Mouse (Mus musculus) left cerebral cortex, postnatal 10 days (tissue): ENCODE measurements around the gene Zbtb46. TPM values are rescaled to one million over a fixed set of nuclear protein-coding genes. Genes with fewer than 3 reads are reported as not detected.
A peak's percentile ranks its signal among the peaks of the same experiment; 100 is the strongest.

Experiments
- DNase-seq, 2 experiments: peaks; one replicate each; pipeline ENCODE4 v3.0.0; 2021 to 2022; ENCODE audit warnings: low spot score in 2 of 2, mixed read lengths in 1 of 2; ENCODE audit errors: extremely low spot score in 1 of 2
- intact Hi-C: fragments of 180-260 bp; cut with DNase I; formaldehyde crosslinking; loops from one replicate; pipeline ENCODE4 v1.15.1; 2025
- total RNA-seq, 2 experiments: library from RNA; stranded (reverse); gene quantifications; 2 replicates each; pipeline ENCODE4 v1.2.3; 2021

Gene Zbtb46
- total RNA-seq, 2 experiments from 2014 or later, result 17.1 to 19.9 TPM

DNA sequence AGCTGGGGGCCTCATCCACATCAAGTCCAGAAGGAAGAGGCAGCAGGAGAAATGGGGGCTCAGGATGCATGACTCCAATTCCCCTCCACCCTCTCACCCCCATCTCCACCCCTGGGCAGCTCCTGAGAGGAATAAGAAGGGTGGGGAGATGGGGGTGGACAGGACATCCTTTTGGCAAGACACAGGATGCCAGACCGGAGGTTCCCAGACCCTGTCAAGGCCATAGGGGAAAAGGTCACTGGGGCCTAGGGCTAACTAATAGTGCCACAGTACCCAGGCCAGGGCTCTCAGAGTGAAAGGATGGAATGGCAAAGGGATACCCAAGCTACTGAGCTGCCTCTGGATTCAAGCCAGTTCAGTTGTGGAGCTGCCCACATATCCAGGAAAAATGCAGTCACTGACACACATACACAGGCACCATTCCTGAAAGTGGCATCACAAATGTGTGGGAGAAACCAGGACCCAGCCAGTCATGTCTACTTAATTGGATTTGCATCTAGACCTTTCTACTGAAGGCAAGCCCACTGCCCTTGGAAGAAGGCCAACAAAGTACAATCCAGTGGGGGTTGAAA is 13.1 kb upstream of the Zbtb46 start:
- intact Hi-C loops, result no loop called here

DNA sequence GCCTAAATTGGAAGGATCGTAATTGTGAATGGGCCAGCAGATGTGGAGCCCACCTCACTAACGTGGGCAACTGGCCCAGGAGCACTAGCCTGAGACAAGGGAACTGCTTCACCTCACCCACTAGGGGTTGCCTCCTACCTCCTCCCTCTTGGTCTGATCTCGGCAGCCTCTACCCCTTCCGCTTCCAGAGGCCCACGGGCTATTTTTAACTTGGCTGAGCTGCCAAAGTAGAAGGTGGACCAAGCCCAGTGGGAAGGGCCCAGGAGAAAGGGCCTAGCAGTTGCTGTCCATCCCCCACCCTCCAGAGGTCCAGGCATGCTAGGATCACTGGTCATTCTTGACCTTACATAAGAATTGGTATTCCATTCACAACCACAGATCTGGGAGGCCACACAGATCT is 12.0 kb upstream of the Zbtb46 start:
- DNase-seq, result peak in 1 of 2 experiments; percentile 66
- intact Hi-C loops, result no loop called here

More for the DNA sequence above, 13.1 kb upstream of the Zbtb46 start:
- DNase-seq, result no peak

GRCm38 (mm10) chr2:181470285-181470684 is 11.1 kb upstream of the Zbtb46 start:
- no peak for DNase-seq
- intact Hi-C loops, result no loop called here

- intact Hi-C loops, result no loop called here
- no peak for DNase-seq
Measured at GRCm38 (mm10) chr2:181465423-181465822, 6.2 kb upstream of the Zbtb46 start.

GRCm38 (mm10) chr2:181463008-181463738 is 3.9 kb upstream of the Zbtb46 start:
- DNase-seq, result peak; percentile 62 to 79
- intact Hi-C loops, result no loop called here

- intact Hi-C loops, result no loop called here
- DNase-seq, result no peak
Measured at GRCm38 (mm10) chr2:181462604-181463003, 3.4 kb upstream of the Zbtb46 start.

DNA sequence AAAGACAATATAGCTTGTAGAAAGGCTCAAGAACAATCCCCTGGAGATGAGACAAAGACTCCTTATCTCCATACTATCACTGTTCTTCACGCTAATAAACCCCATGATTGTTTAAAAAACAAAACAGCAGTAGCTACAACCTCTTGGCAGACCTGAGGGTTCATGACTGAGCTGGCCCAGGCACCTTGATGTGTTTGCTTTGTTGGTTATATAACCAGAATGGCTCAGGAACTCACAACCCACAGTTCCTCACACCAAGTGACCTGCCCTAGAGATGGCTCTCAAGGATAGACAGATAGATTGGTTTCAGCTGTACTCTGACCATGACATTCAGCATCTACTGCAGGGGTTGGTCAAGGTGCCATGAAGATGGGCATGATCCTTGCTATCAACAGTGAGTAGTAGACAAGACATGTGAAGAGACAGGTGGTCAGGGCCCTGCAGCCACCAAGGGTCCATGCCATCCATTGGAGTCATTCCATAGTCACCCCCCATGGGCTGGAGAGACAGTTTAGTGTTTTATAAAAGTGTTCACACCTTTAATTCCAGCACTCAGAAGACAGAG is 2.4 kb upstream of the Zbtb46 start:
- no peak for DNase-seq
- intact Hi-C loops, result no loop called here

DNA sequence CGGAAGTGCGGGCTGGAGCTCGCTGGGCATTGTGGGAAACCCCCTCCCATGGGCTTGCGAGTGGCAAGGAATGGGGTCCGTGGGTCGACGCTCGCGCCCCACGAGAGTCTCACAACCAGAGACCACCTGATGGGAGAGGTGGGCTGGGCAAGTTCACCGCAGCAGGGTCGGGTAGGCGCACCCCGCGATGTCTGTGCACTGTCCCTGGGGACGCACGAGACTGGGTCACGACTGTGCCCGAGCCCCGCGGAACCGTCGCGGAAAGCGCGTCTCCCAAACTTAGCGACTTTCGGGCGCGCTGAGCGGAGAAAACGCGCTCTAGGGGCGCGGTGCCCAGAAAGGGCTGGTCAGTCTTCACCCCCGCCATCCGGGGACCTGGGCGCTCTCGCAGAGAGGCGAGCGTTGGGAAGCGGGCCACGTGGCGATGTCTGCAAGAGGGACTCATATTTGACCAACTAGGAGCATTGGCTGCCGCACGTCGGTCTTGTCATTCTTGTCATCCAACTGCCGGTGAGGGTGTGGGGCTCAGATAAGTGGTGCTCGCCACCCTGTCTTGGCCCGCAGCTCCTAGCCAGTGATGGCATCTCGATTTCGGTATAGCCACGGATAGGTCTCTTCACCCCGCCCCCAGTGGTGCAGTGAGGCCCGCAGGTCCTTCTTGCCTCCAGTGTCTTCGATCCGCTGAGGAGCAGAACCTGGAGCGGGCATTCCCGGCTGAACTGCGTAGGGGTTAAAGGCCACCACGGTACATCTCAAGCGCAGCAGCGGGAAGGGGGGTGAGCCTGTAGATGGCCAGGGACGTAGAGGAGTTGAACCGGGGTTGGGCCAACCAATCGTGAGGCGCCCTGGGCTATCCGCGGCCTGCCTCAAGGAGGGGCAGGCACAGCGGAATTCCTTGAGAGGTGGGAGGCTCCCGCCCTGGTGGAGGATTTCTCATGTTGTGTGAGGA is 721 bp upstream of the Zbtb46 start:
- intact Hi-C loops, result loop anchor here (5.0 kb wide), 1 partner anchor 38 kb away; no protein-coding TSS in a partner anchor
- peak in 1 of 2 experiments; percentile 83 for DNase-seq

DNA sequence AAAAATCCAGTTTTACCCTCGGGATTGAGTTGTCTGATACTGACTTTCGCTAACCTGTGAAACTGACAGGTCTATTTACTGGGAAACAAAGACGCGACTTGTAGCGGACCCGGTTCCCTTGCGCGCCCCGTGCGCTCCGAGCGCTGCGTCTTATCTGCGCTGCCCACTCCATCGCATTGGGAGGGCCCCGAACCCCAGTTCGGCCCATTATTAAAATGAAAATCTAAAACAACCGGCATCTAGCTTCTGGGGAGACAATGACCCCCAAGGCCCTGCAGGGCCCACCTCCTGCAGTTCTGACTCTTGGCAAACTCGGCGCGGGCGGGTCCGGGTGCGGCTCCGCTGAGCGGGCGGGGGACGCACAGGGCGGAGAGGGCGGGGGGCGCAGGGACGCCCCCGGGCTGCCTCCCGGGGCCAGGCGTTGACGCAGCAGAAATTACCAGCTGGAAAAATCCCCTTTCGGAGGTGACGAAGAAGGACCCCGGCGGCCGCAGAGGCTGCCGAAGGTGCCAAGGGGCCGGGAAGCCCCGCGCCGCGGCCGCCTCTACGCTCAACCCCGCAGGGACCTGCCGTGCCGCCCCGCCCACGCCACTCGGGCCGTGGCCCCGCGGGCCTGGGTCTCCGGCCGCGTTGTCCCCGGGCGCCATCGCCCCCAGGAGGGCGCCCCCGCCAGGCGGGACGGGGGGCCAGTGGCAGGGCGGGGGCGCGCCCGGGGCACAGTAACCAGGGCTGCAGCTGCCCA is 644 bp downstream of the Zbtb46 start:
- DNase-seq, result peak in 1 of 2 experiments; percentile 67
- intact Hi-C loops, result loop anchor here (5.0 kb wide), 1 partner anchor 36 kb away; no protein-coding TSS in a partner anchor

- intact Hi-C loops, result loop anchor here (5.0 kb wide), 1 partner anchor 36 kb away; no protein-coding TSS in a partner anchor
- peak in 1 of 2 experiments; percentile 40 for DNase-seq
Measured at GRCm38 (mm10) chr2:181457831-181458230, 1.4 kb downstream of the Zbtb46 start.

- intact Hi-C loops, result loop anchor here (5.0 kb wide), 1 partner anchor 34 kb away; no protein-coding TSS in a partner anchor
- DNase-seq, result no peak
Measured at GRCm38 (mm10) chr2:181455899-181456298, 3.3 kb downstream of the Zbtb46 start.

GRCm38 (mm10) chr2:181453274-181453673 is 6.0 kb downstream of the Zbtb46 start:
- intact Hi-C loops, result no loop called here
- no peak for DNase-seq

- intact Hi-C loops, result no loop called here
Measured at GRCm38 (mm10) chr2:181452181-181452580, 7.0 kb downstream of the Zbtb46 start.

DNA sequence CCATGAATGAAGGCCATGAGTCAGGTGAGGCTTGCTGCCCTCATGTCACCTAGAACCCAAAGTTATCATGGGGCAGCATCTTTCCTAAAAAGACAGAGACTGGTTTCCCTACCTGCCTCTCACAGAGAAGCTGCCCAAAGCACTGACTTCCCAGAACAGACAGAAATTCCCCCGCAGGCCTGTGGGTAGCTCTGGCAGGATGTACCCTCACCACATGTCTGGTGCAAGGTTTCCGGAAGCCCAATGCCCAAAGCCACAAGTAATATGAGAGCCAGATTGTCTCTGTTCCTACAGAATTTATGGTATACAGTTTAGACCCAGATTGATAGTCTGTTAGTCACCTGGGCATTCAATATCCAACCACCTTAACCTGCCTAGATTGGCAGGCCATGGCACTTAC is 16.2 kb downstream of the Zbtb46 start:
- intact Hi-C loops, result no loop called here
- no peak for DNase-seq

More at GRCm38 (mm10) chr2:181452181-181452580, 7.0 kb downstream of the Zbtb46 start:
- DNase-seq, result no peak

DNA sequence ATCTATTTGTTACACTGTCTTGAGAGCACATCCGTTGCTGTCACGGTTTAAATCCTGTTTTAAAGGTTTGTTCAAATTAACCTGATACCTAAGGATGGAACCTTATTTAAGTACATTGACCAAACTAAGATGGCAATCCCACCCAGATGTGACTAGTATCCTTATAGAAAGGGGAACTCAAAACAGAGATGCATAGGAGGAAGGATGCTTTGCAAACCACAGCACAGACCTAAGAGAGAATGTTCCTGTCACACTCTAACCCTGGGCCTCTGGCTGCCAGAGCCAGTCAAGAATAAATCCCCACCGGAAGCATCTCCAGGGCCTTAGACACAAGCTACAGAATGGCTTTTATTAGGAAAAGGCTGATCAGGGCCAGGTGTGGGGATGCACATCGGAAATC is 21.1 kb downstream of the Zbtb46 start:
- no peak for DNase-seq
- intact Hi-C loops, result no loop called here

- DNase-seq, result no peak
- intact Hi-C loops, result no loop called here
Measured at GRCm38 (mm10) chr2:181436246-181436645, 23.0 kb downstream of the Zbtb46 start.

DNA sequence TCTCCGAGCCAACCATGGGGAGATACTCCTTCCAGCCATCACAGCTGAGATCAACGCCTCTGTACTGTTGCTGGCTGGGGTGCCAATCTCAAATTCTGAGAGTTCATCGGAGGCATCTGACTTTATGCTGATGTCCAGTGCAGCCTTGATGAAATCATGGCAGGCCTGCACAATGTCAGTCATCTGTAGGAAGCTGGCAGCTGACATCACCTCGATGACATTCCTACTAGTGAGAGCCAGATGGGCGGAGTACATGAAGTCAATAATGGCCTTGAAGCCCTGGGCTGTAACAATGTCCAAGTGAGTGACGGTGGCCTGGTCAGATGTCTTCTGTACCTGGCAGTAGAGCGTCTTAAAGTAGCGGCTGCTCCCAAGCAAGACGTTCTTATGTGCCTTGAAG is 35.4 kb downstream of the Zbtb46 start:
- DNase-seq, result no peak
- intact Hi-C loops, result loop anchor here (5.0 kb wide), 1 partner anchor 33 kb away; the partner anchor contains the start of gene Zbtb46
